Mouse (Mus musculus): ENCODE data around the gene Sfrp4.

Gene Sfrp4

GRCm38 (mm10) chr13:19636131-19636530 is 13.2 kb downstream of the Sfrp4 start:
- peak; percentile 33 for DNase-seq (ENCODE audit: inconsistent ontology term)

DNA sequence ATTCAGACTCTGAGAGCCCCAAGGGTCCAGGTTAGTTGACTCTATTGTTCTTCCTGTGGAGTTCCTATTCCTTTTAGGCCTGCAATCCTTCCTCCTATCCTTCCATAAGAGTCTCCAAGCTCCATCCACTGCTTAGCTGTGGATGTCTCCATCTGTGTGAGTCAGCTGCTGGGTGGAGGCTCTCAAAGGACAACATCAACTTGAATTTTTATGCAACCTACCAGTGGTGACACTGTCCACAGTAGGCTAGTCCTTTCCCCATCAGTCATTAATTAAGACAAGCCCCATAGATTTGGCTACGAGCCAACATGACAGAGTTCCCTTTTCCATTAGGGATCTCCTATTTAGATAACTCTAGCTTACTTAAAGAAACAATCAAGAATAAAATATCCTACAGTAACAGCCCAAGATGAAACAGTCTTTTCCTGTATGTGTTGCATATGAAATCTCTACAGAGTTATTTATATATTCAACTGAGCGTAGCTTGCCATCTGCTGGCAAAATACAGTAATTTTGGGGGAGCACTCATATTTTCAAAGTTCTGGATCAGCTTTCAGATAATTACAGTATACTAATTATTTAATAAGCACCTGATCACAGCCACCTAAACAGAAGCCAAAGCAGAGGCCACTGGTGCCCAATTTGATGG is 17.4 kb downstream of the Sfrp4 start:
- no peak for DNase-seq (ENCODE audit: inconsistent ontology term)

GRCm38 (mm10) chr13:19643519-19643918 is 20.6 kb downstream of the Sfrp4 start:
- no peak for DNase-seq (ENCODE audit: inconsistent ontology term)

DNA sequence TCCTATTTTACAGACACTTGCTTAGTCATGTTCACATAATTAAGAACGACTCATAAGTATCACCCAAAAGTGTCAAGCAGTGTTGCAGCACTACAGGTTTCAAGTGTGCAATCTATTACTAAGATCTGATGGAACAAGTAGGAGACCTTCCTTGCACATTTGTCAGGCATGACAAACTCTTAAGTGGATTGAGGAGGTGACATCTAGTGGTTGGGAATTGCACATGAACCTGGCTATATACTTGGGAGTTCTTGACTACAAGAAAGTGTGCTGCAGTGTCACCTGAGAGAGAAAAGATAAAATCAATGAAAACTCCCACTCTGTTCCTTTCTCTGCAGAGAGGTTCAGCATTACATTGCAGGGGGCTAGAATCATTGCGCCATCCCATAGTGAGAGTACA is 21.3 kb downstream of the Sfrp4 start:
- DNase-seq (ENCODE audit: inconsistent ontology term) = no peak

DNA sequence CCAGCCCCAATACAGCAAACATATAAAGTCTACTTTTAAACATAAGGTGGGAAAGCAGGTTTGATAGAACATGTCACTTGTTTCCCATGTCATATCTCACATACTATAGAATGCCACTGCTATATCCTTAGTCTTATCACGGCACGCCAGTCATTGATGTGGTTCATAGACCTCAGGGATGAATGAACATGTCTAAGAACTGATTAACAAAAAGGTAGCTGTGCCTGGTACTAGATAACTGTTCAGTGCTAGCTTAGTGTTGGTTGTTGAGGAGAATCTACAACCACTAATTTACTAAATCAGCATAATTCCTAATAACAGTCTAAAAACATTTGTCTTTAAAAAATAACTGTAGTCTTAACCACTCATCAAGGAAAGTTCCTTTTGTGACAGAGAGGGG is 26.9 kb downstream of the Sfrp4 start:
- no peak for DNase-seq (ENCODE audit: inconsistent ontology term)

DNA sequence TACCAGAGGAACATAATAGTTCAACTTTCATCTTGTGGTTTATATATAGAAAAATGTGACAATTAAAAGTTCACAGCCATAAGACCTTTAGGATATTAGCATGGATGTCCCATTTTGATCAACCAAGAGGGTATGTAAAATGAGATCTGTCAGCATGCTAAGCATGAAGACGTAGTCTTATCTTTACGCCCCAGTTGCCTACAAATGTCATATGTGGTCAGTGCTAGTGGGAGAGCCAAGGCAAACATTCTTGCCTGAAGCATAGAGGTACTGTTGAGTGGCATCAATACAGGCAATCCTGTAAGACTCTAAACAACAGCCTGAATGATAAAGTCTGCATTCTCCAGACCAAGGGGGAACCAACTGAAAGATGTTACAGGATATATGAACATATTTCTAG is 29.5 kb downstream of the Sfrp4 start:
- DNase-seq (ENCODE audit: inconsistent ontology term) = no peak

DNA sequence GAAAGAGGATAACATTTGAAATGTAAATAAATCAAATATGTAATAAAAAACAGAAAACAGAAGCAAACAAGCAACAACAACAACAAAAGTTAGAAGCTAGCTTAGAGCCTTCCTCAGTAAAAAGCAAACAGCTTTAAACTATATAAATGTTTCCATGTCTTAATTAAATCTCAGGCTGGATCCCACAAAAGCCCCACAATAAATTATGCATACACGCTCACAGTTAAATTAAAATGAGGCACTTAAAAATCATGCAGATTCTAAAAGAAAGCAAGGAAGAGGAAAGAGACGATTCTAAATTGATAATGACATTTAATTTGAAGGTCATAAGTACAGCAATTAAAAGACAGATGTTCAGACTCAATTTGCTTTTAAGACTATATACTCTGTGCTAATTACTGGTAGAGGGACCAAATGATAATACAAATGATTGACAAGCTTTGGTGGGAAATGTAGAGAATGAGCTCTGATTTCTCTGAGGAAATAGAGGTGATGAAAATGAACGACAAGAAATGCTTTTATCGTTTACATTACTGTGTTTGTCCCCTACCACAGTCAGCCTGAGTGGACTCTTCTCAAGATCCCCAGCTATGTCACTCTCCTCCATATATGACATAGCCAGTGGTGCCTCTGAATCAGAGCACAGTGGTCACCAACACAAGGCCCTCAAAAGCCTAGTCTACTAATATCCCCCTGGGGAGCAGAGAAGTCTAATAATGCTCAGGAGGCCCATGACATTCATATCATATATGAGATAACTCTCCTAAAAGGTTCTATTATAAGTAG is 45.6 kb downstream of the Sfrp4 start:
- no peak for DNase-seq (ENCODE audit: inconsistent ontology term)

DNA sequence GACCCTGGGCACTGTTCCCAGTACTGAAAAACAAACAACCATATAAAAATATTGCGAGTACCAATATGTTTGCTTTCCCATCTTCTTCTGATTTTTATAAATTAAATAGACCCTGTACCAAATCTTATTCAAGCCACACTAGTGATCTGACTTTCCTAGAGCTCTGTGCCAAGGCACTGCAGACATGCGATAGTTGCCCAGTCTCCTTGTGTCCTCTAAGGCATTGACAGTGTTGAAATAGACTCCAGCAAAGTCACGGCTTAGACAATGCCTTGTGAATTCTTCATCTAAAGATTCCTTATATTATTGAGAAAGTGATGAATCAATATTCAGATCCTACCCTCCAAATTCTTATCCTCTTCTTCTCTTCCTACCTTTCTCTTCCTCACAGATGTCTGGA is 51.1 kb downstream of the Sfrp4 start:
- DNase-seq (ENCODE audit: inconsistent ontology term) = no peak

- DNase-seq (ENCODE audit: inconsistent ontology term) = no peak
These were observed 51.7 kb downstream of the Sfrp4 start for GRCm38 (mm10) chr13:19674601-19675000.

All from Muller cell, postnatal 12 days (primary cell).